Mouse (Mus musculus) spleen, adult 2 months (tissue): ENCODE results near the gene Gm28043.

Experiments
- CTCF ChIP-seq: fragments of 200-500 bp; IDR thresholded peaks from 2 replicates; pipeline ENCODE4 v1.5.1; 2011; ENCODE audit warnings: mild to moderate bottlenecking, inconsistent platforms; ENCODE audit not compliant: insufficient read depth, insufficient read length, insufficient replicate concordance; ENCODE audit errors: extremely low read depth
- POLR2A ChIP-seq: fragments of 200-500 bp; IDR thresholded peaks from 2 replicates; pipeline ENCODE4 v1.6.1; 2011; ENCODE audit warnings: low read depth, low read length, inconsistent platforms

GRCm38 (mm10) chr17:29732522-29732921, 117.8 kb downstream of the Gm28043 start:
- no peak for TF ChIP-seq CTCF
- no peak for TF ChIP-seq POLR2A
